Mouse (Mus musculus) embryo, embryonic 11.5 days (tissue): ENCODE data around the gene Hoxc12.

Experiments
- DNase-seq: peaks from one replicate; pipeline ENCODE4 v3.0.0-alpha.2; 2012; ENCODE audit warnings: low read depth, low spot score

Hoxc12 gene

GRCm38 (mm10) chr15:102937036-102937666 is 594 bp downstream of the Hoxc12 start:
- DNase-seq = no peak

- DNase-seq = no peak
Observed at GRCm38 (mm10) chr15:102939256-102940155, 2.9 kb downstream of the Hoxc12 start.

GRCm38 (mm10) chr15:102942739-102943467 is 6.3 kb downstream of the Hoxc12 start:
- no peak for DNase-seq

- no peak for DNase-seq
Observed at GRCm38 (mm10) chr15:102943468-102943813, 6.9 kb downstream of the Hoxc12 start.

- no peak for DNase-seq
Observed at GRCm38 (mm10) chr15:102945185-102946077, 8.9 kb downstream of the Hoxc12 start.

- DNase-seq = no peak
Observed at GRCm38 (mm10) chr15:102947276-102947675, 10.7 kb downstream of the Hoxc12 start.

- no peak for DNase-seq
Observed at GRCm38 (mm10) chr15:102948842-102949241, 12.3 kb downstream of the Hoxc12 start.

- DNase-seq = no peak
Observed at GRCm38 (mm10) chr15:102949696-102950095, 13.1 kb downstream of the Hoxc12 start.

- no peak for DNase-seq
Observed at GRCm38 (mm10) chr15:102950877-102951276, 14.3 kb downstream of the Hoxc12 start.

GRCm38 (mm10) chr15:102953561-102953960 is 17.0 kb downstream of the Hoxc12 start:
- DNase-seq = no peak

GRCm38 (mm10) chr15:102954192-102955006 is 17.8 kb downstream of the Hoxc12 start, which contains the start of gene Hoxc11:
Gene Hoxc11 (plus strand): TSS chr15:102954427.
- DNase-seq = no peak

- DNase-seq = no peak
Observed at GRCm38 (mm10) chr15:102955007-102955382, 18.4 kb downstream of the Hoxc12 start.

- DNase-seq = no peak
Observed at GRCm38 (mm10) chr15:102955833-102956640, 19.5 kb downstream of the Hoxc12 start.

GRCm38 (mm10) chr15:102956906-102957305 is 20.3 kb downstream of the Hoxc12 start:
- no peak for DNase-seq

- DNase-seq = no peak
Observed at GRCm38 (mm10) chr15:102959663-102960191, 23.2 kb downstream of the Hoxc12 start.

GRCm38 (mm10) chr15:102961728-102962127 is 25.2 kb downstream of the Hoxc12 start:
- no peak for DNase-seq

- no peak for DNase-seq
Observed at GRCm38 (mm10) chr15:102962492-102962891, 25.9 kb downstream of the Hoxc12 start.

- DNase-seq = no peak
Observed at GRCm38 (mm10) chr15:102963259-102963658, 26.7 kb downstream of the Hoxc12 start.
